Mouse (Mus musculus) G1E (cell line): ENCODE measurements at regions not wholly inside any gene's neighbourhood (a gene's known extent, or its start where the extent isn't known, plus 50 kb on each side); places are given as distances from the start of the nearest gene placed in this dataset.

Experiments used
- CTCF ChIP-seq: IDR thresholded peaks from 2 replicates; pipeline ENCODE4 v1.5.1; 2012; ENCODE audit warnings: low read depth, low read length, inconsistent platforms, mixed read lengths
- GATA1 ChIP-seq: IDR thresholded peaks from 2 replicates; pipeline ENCODE4 v1.6.1; 2012; ENCODE audit warnings: borderline replicate concordance, low read length, inconsistent platforms, mixed read lengths
- POLR2AphosphoS5 ChIP-seq: IDR thresholded peaks from 2 replicates; pipeline ENCODE4 v1.6.1; 2012; ENCODE audit warnings: low read depth, low read length, inconsistent platforms; ENCODE audit not compliant: insufficient replicate concordance
- TAL1 ChIP-seq: conservative IDR thresholded peaks from 2 replicates; pipeline ENCODE4 v1.6.1; 2012; ENCODE audit warnings: low read depth, low read length, inconsistent platforms, mixed read lengths

DNA sequence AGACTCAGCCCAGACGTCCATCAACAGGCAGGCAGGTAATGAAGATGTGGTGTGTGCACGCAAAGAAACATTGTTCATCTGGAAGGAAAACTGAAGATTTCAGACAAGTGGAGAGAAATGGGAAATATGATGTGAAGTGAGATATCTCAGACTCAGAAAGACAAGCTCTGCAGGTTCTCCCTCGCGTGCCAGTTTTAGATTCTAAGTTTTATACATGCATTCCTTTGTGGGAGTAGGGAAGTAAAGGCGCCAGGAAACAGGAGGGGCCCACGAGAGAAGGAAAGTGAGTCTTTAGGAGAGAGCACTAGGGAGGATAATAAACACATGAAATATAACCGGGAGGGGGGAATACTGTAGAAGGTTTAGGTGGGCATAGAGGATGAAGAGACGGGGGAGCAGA lies 223.7 kb downstream of the Ptpru start:
- no peak for TF ChIP-seq CTCF
- no peak for TF ChIP-seq POLR2AphosphoS5
- TF ChIP-seq TAL1, result no peak
- TF ChIP-seq GATA1, result no peak
